Mouse (Mus musculus): ENCODE data around the gene Fam71a.

- TF ChIP-seq TAL1 (IDR thresholded peaks at IDR 0.05; ENCODE audit: low read length) (no peak), GATA1 (IDR thresholded peaks at IDR 0.05; ENCODE audit: low read length) (no peak)
These were observed 41.2 kb upstream of the Fam71a start for GRCm38 (mm10) chr1:191205791-191206190.
